Mouse (Mus musculus) lung, adult 2 months (tissue): ENCODE results near the gene Ephb1.

ENCODE experiments used
- CTCF ChIP-seq: fragments of 200-500 bp; IDR thresholded peaks from 2 replicates; pipeline ENCODE4 v1.5.1; 2011; ENCODE audit warnings: mild to moderate bottlenecking, low read length, control low read depth; ENCODE audit not compliant: insufficient read depth
- POLR2A ChIP-seq: fragments of 200-500 bp; IDR thresholded peaks from 2 replicates; pipeline ENCODE4 v1.6.1; 2011; ENCODE audit warnings: low read depth, mild to moderate bottlenecking, control low read depth, low read length, borderline replicate concordance; ENCODE audit errors: extremely low read depth

GRCm38 (mm10) chr9:102358011-102358410 is 3.5 kb upstream of the Ephb1 start:
- TF ChIP-seq CTCF = no peak
- TF ChIP-seq POLR2A = no peak
